Mouse (Mus musculus) erythroblast, adult 5-6 weeks (primary cell): ENCODE measurements around the gene Pars2. TPM values are rescaled to one million over a fixed set of nuclear protein-coding genes. Genes with fewer than 3 reads are reported as not detected.

Experiments
- ATAC-seq: replicated peaks from 2 replicates; pipeline ENCODE4 v1.8.0; 2016; ENCODE audit warnings: moderate number of reproducible peaks, mild to moderate bottlenecking, moderate TSS enrichment, inconsistent platforms; ENCODE audit not compliant: poor library complexity, low FRiP score, severe bottlenecking
- total RNA-seq, 2 experiments: library from RNA; stranded (forward) in 1 of 2; stranded (reverse) in 1 of 2; fragments of 150-400 nt in 1 of 2; fragments of 200-764, 138-1000 nt in 1 of 2; gene quantifications; 2 replicates each; pipeline versions ENCODE4 v1.2.3 to v1.2.4; 2015 to 2017; ENCODE audit warnings: low replicate concordance in 2 of 2

Pars2 gene
- total RNA-seq, 2 experiments from 2014 or later = 0.58 to 2.6 TPM

GRCm38 (mm10) chr4:106693841-106694430 lies 43.1 kb downstream of the Pars2 start:
- no peak for ATAC-seq

- 0 out of 2 replicates have a peak, but pooled peaks have one; percentile 51 for ATAC-seq
Observed at GRCm38 (mm10) chr4:106699989-106700388, 49.1 kb downstream of the Pars2 start.

GRCm38 (mm10) chr4:106700798-106701197 lies 49.9 kb downstream of the Pars2 start:
- no peak for ATAC-seq

- ATAC-seq = no peak
Observed at GRCm38 (mm10) chr4:106703956-106704355, 53.1 kb downstream of the Pars2 start.

GRCm38 (mm10) chr4:106704416-106704815 lies 53.5 kb downstream of the Pars2 start:
- ATAC-seq = no peak

Other genes with a start within 250 kb of the Pars2 start
- not detected in 2 replicates for gene Pcsk9, start 186.7 kb upstream of the Pars2 start, total RNA-seq (2015; ENCODE audit: low replicate concordance)
- not detected in 2 replicates for gene Pcsk9, start 186.7 kb upstream of the Pars2 start, total RNA-seq (2017; ENCODE audit: low replicate concordance)
- not detected in 2 replicates for gene Bsnd, start 158.8 kb upstream of the Pars2 start, total RNA-seq (2015; ENCODE audit: low replicate concordance)
- gene Bsnd, start 158.8 kb upstream of the Pars2 start, total RNA-seq (2017; ENCODE audit: low replicate concordance) = not detected in 2 replicates
- 2.3 and 4.4 TPM in 2 replicates for gene Dhcr24, start 90.0 kb upstream of the Pars2 start, total RNA-seq (2015; ENCODE audit: low replicate concordance)
- 1.5 and 1.7 TPM in 2 replicates for gene Dhcr24, start 90.0 kb upstream of the Pars2 start, total RNA-seq (2017; ENCODE audit: low replicate concordance)
- gene Lexm, start 33.8 kb upstream of the Pars2 start, total RNA-seq (2015; ENCODE audit: low replicate concordance) = not detected in 2 replicates
- gene Lexm, start 33.8 kb upstream of the Pars2 start, total RNA-seq (2017; ENCODE audit: low replicate concordance) = not detected in 2 replicates
- gene Ttc22, start 28.6 kb upstream of the Pars2 start, total RNA-seq (2015; ENCODE audit: low replicate concordance) = not detected in 2 replicates
- not detected in 2 replicates for gene Ttc22, start 28.6 kb upstream of the Pars2 start, total RNA-seq (2017; ENCODE audit: low replicate concordance)
- 3.3 and 11.7 TPM in 2 replicates for gene Ttc4, start 27.9 kb downstream of the Pars2 start, total RNA-seq (2015; ENCODE audit: low replicate concordance)
- 8.1 and 15.2 TPM in 2 replicates for gene Ttc4, start 27.9 kb downstream of the Pars2 start, total RNA-seq (2017; ENCODE audit: low replicate concordance)
- not detected in 2 replicates for gene Mroh7, start 79.9 kb downstream of the Pars2 start, total RNA-seq (2015; ENCODE audit: low replicate concordance)
- gene Mroh7, start 79.9 kb downstream of the Pars2 start, total RNA-seq (2017; ENCODE audit: low replicate concordance) = not detected in 2 replicates
- gene Fam151a, start 82.8 kb downstream of the Pars2 start, total RNA-seq (2015; ENCODE audit: low replicate concordance) = not detected in 2 replicates
- not detected in 2 replicates for gene Fam151a, start 82.8 kb downstream of the Pars2 start, total RNA-seq (2017; ENCODE audit: low replicate concordance)
- 0.19 and 2.7 TPM in 2 replicates for gene Acot11, start 153.9 kb downstream of the Pars2 start, total RNA-seq (2015; ENCODE audit: low replicate concordance)
- gene Acot11, start 153.9 kb downstream of the Pars2 start, total RNA-seq (2017; ENCODE audit: low replicate concordance) = 1.3 TPM in 2 replicates